Mouse (Mus musculus): Measurements from ENCODE around the gene Wdr82. TPM values are rescaled to one million over a fixed set of nuclear protein-coding genes. Genes with fewer than 3 reads are reported as not detected.
"Not testable (repeated sequence)": the region's sequence is repeated elsewhere in the genome, so short reads cannot be mapped to it uniquely, and the experiment has no call there.

The Wdr82 gene
- total and polyA plus RNA-seq, 3 experiments: 70.4 to 131 (median 100) TPM

- no peaks in the 10 kb centered on the region for H3K27me3 ChIP-seq (replicated peaks)
- dilution Hi-C loops (cut with MboI; ENCODE audit: extremely low pct_ligation_motif_present, extremely low pct_unique_long_range_greater_than_20kb, low sequenced_read_pairs): no loop called here
- in situ Hi-C loops (cut with MboI; ENCODE audit: low pct_ligation_motif_present, low pct_unique_long_range_greater_than_20kb, low sequenced_read_pairs): loop anchor here (10.0 kb wide), 1 partner anchor 107 kb away; no protein-coding TSS in a partner anchor
- no peak for DNase-seq (ENCODE audit: extremely low read depth)
- no peaks in the 10 kb centered on the region for H3K36me3 ChIP-seq (replicated peaks in 1 of 2; ENCODE audit: control insufficient read depth in 1 of 2, insufficient read depth in 1 of 2, low read length in 1 of 2)
- peaks cover 0 to 10% of the 10 kb centered on the region in 2 experiments; a peak in 2 of 4 replicates for H3K4me1 ChIP-seq (ENCODE audit: control insufficient read depth in 1 of 2, insufficient read depth in 2 of 2)
- H3K9me3 ChIP-seq (replicated peaks; ENCODE audit: low read length): no peaks in the 10 kb centered on the region
- TF ChIP-seq NELFE (IDR thresholded peaks at IDR 0.05; ENCODE audit: low read depth, low read length) (no peak), SMC3 (IDR thresholded peaks at IDR 0.05; ENCODE audit: low read depth, low read length) (no peak), RCOR1 (conservative IDR thresholded peaks at IDR 0.05; ENCODE audit: low read depth, low read length) (no peak), TBP (conservative IDR thresholded peaks at IDR 0.05; ENCODE audit: low read depth, low read length) (no peak), UBTF (IDR thresholded peaks at IDR 0.05; ENCODE audit: low read depth, low read length) (no peak), TCF12 (IDR thresholded peaks at IDR 0.05; ENCODE audit: low read depth, low read length) (no peak)
- no peak overlapping the region for H3K4me2 ChIP-seq (ENCODE audit: insufficient read depth, low read depth, poor library complexity, severe bottlenecking)
- no peak overlapping the region for H3K9ac ChIP-seq (ENCODE audit: insufficient read depth, low read depth)
- H3K4me3 ChIP-seq (replicated peaks in 1 of 3; ENCODE audit: low read depth in 2 of 3, low read length in 2 of 3, poor library complexity in 1 of 3): no peak overlapping the region
- peaks cover 16% of the 10 kb centered on the region for H3K79me2 ChIP-seq (replicated peaks; ENCODE audit: control insufficient read depth, extremely low read depth, insufficient read depth, poor library complexity, severe bottlenecking)
- no peak overlapping the region for H3K27ac ChIP-seq (ENCODE audit: insufficient read depth, low read depth)
These were observed 3.0 kb upstream of the Wdr82 start for GRCm38 (mm10) chr9:106167703-106168102.

DNA sequence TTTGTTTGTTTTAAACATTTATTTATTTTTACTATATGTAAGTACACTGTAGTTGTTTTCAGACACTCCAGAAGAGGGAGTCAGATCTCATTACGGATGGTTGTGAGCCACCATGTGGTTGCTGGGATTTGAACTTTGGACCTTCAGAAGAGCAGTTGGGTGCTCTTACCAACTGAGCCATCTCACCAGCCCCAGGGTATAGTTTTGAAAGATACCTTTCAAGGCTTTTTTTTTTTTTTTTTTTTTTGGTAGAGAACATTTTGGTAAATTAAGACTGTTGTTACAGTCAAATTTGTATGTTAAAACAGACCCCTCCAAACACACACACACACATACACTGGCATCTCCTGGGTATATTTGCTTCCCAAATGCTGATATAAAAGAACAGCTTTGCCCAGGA lies 1.7 kb upstream of the Wdr82 start:
- H3K4me2 ChIP-seq (ENCODE audit: insufficient read depth, low read depth, poor library complexity, severe bottlenecking); H3K4me3 ChIP-seq (replicated peaks in 1 of 3; ENCODE audit: low read depth in 2 of 3, low read length in 2 of 3, poor library complexity in 1 of 3); H3K9me3 ChIP-seq (replicated peaks; ENCODE audit: low read length); H3K27me3 ChIP-seq (replicated peaks); H3K27ac ChIP-seq (ENCODE audit: insufficient read depth, low read depth); H3K36me3 ChIP-seq (replicated peaks in 1 of 2; ENCODE audit: control insufficient read depth in 1 of 2, insufficient read depth in 1 of 2, low read length in 1 of 2); DNase-seq (ENCODE audit: extremely low read depth); dilution Hi-C loops (cut with MboI; ENCODE audit: extremely low pct_ligation_motif_present, extremely low pct_unique_long_range_greater_than_20kb, low sequenced_read_pairs); H3K9ac ChIP-seq (ENCODE audit: insufficient read depth, low read depth): not testable (repeated sequence)
- TF ChIP-seq TBP (conservative IDR thresholded peaks at IDR 0.05; ENCODE audit: low read depth, low read length): peak; percentile 84
- TF ChIP-seq CTCF (conservative IDR thresholded peaks at IDR 0.05 in 1 of 2, IDR thresholded peaks at IDR 0.05 in 1 of 2; ENCODE audit: low read depth in 2 of 2, low read length in 2 of 2): peak in 1 of 2 experiments; percentile 22; a peak in 1 of 4 replicates
- peaks cover 2 to 14% of the 10 kb centered on the region in 2 experiments; a peak in 2 of 4 replicates for H3K4me1 ChIP-seq (ENCODE audit: control insufficient read depth in 1 of 2, insufficient read depth in 2 of 2)
- in situ Hi-C loops (cut with MboI; ENCODE audit: low pct_ligation_motif_present, low pct_unique_long_range_greater_than_20kb, low sequenced_read_pairs): loop anchor here (10.0 kb wide), 1 partner anchor 106 kb away; no protein-coding TSS in a partner anchor
- peaks cover 27% of the 10 kb centered on the region for H3K79me2 ChIP-seq (replicated peaks; ENCODE audit: control insufficient read depth, extremely low read depth, insufficient read depth, poor library complexity, severe bottlenecking)

DNA sequence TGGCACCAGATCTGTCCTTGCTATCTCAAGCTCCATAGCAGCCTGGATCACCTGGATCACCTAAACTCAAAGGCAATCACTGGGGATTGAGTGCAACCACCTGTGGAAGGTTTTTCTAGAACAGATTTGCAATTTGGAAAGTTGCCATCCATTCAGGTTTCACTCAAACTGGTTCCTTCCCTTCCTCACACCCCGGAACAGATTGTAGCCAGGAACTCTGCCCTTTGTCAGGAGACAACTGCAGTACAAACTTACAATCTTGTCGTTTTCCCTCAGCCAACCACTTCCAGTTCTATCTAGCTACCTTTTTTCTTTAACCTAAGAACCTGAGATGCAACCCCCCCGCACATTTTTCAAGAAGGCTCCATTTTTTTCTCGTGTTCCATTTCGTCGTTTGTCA lies 811 bp upstream of the Wdr82 start:
- Histone ChIP-seq H3K9ac (ENCODE audit: insufficient read depth, low read depth) (no peak overlapping the region), H3K79me2 (replicated peaks; ENCODE audit: control insufficient read depth, extremely low read depth, insufficient read depth, poor library complexity, severe bottlenecking) (peaks cover 37% of the 10 kb centered on the region), H3K27ac (ENCODE audit: insufficient read depth, low read depth) (no peak overlapping the region), H3K4me3 (replicated peaks in 1 of 3; ENCODE audit: low read depth in 2 of 3, low read length in 2 of 3, poor library complexity in 1 of 3) (no peak overlapping the region), H3K4me1 (ENCODE audit: control insufficient read depth in 1 of 2, insufficient read depth in 2 of 2) (peaks cover 6 to 23% of the 10 kb centered on the region in 2 experiments; a peak in 3 of 4 replicates), H3K36me3 (replicated peaks in 1 of 2; ENCODE audit: control insufficient read depth in 1 of 2, insufficient read depth in 1 of 2, low read length in 1 of 2) (peaks cover 0 to 6% of the 10 kb centered on the region in 2 experiments), H3K4me2 (ENCODE audit: insufficient read depth, low read depth, poor library complexity, severe bottlenecking) (peak overlapping the region; percentile 35), H3K27me3 (replicated peaks) (no peaks in the 10 kb centered on the region), H3K9me3 (replicated peaks; ENCODE audit: low read length) (no peaks in the 10 kb centered on the region)
- DNase-seq (ENCODE audit: extremely low read depth): no peak
- in situ Hi-C loops (cut with MboI; ENCODE audit: low pct_ligation_motif_present, low pct_unique_long_range_greater_than_20kb, low sequenced_read_pairs): loop anchor here (10.0 kb wide), 1 partner anchor 105 kb away; no protein-coding TSS in a partner anchor
- no peak for TF ChIP-seq BHLHE40 (IDR thresholded peaks at IDR 0.05; ENCODE audit: low read depth, low read length)
- no peak for TF ChIP-seq ELF1 (IDR thresholded peaks at IDR 0.05; ENCODE audit: low read depth, low read length)
- no peak for TF ChIP-seq CTCF (conservative IDR thresholded peaks at IDR 0.05 in 1 of 2, IDR thresholded peaks at IDR 0.05 in 1 of 2; ENCODE audit: low read depth in 2 of 2, low read length in 2 of 2)
- TF ChIP-seq ZKSCAN1 (IDR thresholded peaks at IDR 0.05; ENCODE audit: borderline replicate concordance, low read depth, low read length): no peak
- TF ChIP-seq MAFK (IDR thresholded peaks at IDR 0.05; ENCODE audit: insufficient replicate concordance, low read length): no peak
- no peak for TF ChIP-seq SIN3A (IDR thresholded peaks at IDR 0.05; ENCODE audit: low read length)
- TF ChIP-seq MXI1 (IDR thresholded peaks at IDR 0.05; ENCODE audit: low read depth, low read length): no peak
- no peak for TF ChIP-seq JUND (conservative IDR thresholded peaks at IDR 0.05; ENCODE audit: low read depth, low read length)
- TF ChIP-seq ETS1 (conservative IDR thresholded peaks at IDR 0.05; ENCODE audit: low read depth, low read length): no peak
- TF ChIP-seq PAX5 (IDR thresholded peaks at IDR 0.05; ENCODE audit: low read length): no peak
- no peak for TF ChIP-seq USF1 (IDR thresholded peaks at IDR 0.05; ENCODE audit: low read depth, low read length)
- no peak for TF ChIP-seq JUN (IDR thresholded peaks at IDR 0.05; ENCODE audit: insufficient read depth, low read depth, low read length)
- TF ChIP-seq NELFE (IDR thresholded peaks at IDR 0.05; ENCODE audit: low read depth, low read length): no peak
- no peak for TF ChIP-seq UBTF (IDR thresholded peaks at IDR 0.05; ENCODE audit: low read depth, low read length)
- dilution Hi-C loops (cut with MboI; ENCODE audit: extremely low pct_ligation_motif_present, extremely low pct_unique_long_range_greater_than_20kb, low sequenced_read_pairs): no loop called here
